Mouse (Mus musculus) c-Kit-negative CD71-positive TER-119-positive erythroid progenitor cells, embryonic 14.5 days (primary cell): Measurements from ENCODE around the gene Fkbp9.

Experiments
- DNase-seq: peaks from one replicate; pipeline ENCODE4 v3.0.0-alpha.2; 2013; ENCODE audit warnings: low read depth, low spot score

Fkbp9 gene

DNA sequence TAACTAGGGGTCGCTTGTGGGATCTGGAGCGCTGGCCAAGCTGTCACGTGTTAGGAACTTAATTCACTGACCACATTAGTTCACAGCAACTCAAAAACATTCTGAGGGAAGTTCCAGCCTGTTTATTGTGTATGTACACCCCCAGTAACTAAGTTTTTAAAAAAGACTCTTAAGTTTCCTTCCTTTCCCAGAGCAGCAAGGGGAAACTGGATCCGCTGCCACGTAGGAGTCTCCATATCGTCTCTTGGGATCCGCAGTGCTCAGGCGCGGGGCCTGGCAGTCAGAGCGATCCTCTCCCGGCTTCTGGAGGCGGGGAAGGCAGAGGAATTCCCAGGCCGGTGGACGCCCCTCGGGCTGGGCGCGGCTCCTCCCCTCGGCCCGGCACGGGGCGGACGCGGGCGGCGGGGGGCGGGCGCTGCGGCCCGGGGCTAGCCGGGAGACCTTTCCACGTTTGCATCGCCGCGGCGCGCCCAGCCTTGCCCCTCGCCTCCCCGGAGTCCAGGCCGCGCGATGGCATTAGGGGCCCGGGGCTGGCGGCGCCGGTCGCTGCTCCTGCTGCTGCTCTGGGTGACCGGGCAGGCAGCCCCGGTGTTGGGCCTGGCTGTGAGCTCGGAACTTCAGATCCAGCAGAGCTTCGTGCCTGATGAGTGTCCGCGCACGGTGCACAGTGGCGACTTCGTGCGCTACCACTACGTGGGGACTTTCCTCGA lies at the start of gene Fkbp9:
Gene Fkbp9, plus strand, starts transcription at position 363 of the 710 bp plus-strand sequence.
- no peak for DNase-seq

DNA sequence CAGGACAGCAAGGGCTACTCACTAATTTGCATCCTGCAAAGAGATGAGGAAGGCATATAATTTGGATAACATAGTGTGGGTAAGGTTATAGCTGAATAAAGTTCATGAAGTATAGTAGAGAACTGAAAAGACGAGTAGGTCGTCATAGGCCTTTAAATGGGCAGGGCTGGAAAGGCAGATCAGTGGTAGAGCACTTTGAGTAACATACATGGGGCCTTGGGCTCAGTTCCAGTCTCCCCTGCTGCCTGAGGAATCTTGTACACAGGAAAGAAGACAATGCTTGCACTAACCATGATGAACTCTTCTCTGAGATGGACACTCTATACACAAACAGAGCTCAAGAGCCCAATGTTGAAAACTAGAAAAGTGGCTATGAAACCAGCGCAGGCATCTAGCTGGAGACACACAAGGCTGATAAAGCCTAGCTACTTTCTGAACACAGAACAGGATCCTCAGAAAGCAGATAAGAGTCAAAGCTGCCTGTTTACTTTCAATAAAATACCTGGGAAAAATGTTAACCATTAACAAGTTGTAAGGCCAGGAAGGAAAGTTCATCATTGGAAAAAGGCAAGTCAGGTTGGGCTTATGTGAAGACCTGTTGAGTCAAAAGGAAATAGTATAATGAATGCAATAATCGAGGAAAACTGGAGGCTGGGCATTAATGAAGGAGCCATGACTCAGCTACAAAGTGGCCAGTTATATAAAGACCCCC lies 48.1 kb upstream of the Fkbp9 start:
- DNase-seq: no peak

GRCm38 (mm10) chr6:56785068-56785467 lies 46.8 kb upstream of the Fkbp9 start:
- DNase-seq: no peak

GRCm38 (mm10) chr6:56787668-56788067 lies 44.2 kb upstream of the Fkbp9 start:
- DNase-seq: no peak

- no peak for DNase-seq
Measured at GRCm38 (mm10) chr6:56789336-56789735, 42.5 kb upstream of the Fkbp9 start.

- DNase-seq: no peak
Measured at GRCm38 (mm10) chr6:56794834-56795233, 37.0 kb upstream of the Fkbp9 start.

- DNase-seq: no peak
Measured at GRCm38 (mm10) chr6:56796232-56796631, 35.6 kb upstream of the Fkbp9 start.

DNA sequence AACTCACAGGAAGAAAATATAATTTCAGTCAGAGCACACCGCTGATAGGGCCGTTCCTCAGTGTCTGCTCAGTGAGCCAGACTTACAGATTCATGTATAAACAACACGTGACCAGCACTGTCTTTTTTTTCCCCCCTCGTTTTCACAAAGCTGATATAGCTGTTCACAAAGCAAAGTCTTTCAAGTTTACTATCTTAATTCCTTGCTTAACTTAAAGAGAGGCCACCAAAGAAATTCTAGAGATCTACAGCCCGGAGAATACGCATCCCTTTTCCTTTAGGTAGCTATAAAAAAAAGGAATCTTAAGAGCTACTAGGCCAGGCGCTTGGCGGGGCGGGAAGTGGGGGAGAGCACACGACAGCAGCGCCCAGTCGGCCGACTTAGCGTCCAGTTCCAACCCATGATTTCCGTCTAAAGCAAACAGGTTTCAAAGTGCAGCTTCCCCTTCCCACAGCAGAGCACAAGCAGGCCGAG lies 35.2 kb upstream of the Fkbp9 start:
- peak; percentile 48 for DNase-seq

- DNase-seq: peak; percentile 85
Measured at GRCm38 (mm10) chr6:56797311-56798151, 34.3 kb upstream of the Fkbp9 start, which contains the start of gene Kbtbd2. Kbtbd2 (minus strand) TSS chr6:56797813.

DNA sequence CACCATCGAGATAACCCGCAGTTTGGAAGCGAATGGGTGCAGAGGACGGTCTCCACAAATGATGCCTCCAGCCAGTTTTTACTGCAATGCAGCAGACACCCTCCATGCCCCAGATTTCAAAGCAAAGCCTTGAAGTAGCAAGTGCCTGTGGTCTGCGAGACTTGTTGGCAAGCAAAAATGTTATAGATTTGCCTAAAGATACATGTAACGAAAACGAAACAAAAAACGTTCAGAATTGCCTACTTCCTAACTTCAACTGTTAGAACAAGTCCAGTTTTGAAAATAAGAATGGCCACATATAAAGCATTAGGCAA lies 33.8 kb upstream of the Fkbp9 start:
- no peak for DNase-seq

DNA sequence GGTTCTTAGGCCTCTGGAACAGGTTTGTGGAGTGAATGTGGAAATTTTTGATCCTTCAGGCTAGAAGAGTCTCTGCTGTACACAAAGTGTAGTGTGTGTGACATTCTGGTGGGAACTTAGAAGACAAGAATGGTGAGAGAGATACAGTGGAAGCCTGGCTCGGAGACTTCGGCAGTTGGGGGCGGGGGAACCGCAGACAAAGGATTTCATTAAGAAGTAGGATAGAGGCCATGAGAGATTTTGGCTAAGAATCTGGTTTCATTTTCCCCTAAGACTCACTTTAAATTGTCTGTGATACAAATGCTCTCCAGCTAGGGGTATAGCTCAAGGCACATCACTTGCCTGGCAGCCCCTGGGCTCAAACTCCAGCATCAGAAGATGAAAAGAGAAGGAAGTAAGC lies 26.8 kb upstream of the Fkbp9 start:
- DNase-seq: no peak

DNA sequence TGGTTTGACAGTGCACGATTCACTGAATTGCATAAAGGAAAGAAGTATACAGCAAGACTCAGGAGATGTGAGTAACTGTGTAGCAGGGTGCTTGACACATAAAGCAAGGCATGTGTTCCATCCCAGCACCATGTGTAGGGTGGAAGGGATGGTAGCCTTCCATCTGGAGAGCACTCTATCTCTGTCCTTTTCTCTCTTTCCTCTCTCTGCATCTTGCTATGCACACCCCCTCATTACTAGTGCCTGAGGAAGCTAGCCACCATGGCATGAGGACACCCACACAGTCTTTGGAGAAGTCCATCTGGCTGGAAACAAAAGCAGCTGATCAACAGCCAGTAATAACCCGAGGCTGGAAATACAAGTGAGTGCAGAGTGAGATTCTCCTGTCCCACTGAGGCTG lies 25.7 kb upstream of the Fkbp9 start:
- no peak for DNase-seq

GRCm38 (mm10) chr6:56808656-56809055 lies 23.2 kb upstream of the Fkbp9 start:
- peak; percentile 42 for DNase-seq

DNA sequence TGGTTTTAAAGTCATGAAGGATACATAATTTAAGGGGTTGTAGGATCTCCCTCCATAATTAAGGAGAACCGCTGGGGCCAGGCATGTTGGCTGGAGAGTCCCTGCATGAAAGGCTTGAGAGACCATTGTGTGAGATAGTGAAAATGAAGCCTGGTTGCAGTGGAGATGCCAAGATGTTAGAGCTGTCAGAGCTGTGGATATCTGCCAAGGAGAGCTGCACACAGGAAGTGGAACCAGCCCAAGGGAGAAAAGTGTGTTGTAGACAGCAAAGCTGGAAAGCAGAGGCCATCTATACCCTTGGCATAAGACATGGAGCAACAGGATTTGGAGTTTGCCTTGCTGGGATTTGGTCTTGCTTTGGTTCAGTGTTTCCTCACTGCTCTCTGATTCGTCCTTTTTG lies 18.5 kb upstream of the Fkbp9 start:
- no peak for DNase-seq

DNA sequence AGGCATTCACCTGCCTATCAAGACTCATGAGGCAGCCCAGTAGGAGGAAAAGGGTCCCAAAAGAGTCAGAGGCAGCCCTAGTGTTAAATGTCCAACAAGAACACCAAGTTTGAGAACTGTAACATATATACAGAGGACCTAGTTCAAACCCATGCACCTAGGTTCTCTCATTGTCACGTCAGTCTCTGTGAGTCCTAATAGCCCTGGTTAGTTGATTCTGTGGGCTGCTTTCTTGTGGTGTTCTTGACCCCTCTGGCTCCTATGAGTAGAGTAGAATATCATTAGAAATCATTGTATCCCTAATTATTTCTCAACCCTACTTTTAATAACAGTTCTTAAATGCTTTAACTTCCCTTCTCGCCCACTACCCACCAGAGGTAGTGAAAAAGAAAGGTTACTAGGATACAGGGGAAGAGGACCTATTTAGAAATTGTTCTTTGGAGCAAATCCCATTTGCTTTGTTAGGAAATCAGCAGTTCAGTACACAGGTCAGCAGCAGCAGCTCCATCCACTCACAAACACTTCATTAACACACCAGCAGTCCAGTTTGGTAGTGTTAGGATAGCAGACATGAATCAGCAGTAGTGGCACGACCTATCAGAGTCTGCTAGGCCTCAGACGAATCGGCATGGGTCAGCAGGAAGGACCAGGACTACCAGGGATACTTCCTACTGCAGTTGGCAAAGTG lies 13.3 kb upstream of the Fkbp9 start:
- no peak for DNase-seq

DNA sequence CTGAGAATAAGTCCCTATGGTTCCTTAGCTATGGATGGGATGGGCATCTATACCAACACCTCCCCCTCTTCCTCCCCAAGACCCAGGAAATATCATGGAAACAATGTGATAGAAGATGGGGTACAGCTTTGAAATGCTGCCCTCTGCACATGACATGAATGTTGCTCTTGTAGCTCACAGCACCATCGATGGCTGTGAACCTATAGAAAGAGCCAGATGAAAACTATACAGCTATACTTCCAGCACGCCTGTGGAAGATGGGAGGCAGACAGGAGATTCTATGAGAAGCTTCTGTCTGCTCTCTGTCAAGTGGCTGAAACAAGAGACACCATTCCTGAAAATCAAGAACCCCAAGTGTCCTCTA lies 12.8 kb upstream of the Fkbp9 start:
- DNase-seq: no peak

DNA sequence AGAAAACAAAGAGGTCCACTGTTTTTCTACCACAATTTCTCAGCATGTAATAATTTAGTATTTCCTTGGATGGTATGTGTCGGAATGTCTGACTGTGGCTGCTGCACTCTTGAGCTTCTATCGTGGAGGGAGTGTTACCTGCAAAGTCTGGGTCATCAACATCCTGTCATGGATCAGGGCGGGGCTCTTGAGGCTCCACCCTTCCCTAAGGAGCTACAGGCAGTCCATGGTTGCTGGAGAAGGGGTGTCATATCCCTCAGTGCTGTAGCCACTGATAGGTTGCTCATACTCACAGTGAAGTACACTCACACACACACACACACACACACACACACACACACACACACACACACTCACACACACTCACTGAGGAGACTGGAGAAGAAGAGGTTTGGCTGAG lies 6.2 kb upstream of the Fkbp9 start:
- no peak for DNase-seq

- DNase-seq: no peak
Measured at GRCm38 (mm10) chr6:56832407-56832796, 543 bp downstream of the Fkbp9 start.

DNA sequence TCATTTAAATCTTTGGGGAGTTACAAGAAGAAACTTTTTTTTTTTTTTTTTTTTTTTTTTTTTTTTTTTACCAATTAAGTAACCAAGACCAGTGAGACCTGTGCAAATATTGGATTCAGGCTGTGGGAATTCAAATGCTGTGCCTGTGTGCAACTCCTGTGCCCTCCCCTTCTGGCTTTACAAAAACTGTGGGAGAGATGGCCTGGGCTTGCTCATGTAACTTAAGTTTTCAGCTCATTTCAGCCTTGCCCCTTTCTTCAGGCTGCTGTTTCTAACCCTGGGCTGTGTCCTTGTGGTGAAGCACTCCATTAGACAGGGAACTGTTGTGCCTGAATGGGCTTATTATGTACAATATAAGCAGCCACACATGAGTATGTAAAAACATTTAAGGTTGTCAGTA lies 971 bp downstream of the Fkbp9 start:
- no peak for DNase-seq

- DNase-seq: no peak
Measured at GRCm38 (mm10) chr6:56834769-56835168, 2.9 kb downstream of the Fkbp9 start.

DNA sequence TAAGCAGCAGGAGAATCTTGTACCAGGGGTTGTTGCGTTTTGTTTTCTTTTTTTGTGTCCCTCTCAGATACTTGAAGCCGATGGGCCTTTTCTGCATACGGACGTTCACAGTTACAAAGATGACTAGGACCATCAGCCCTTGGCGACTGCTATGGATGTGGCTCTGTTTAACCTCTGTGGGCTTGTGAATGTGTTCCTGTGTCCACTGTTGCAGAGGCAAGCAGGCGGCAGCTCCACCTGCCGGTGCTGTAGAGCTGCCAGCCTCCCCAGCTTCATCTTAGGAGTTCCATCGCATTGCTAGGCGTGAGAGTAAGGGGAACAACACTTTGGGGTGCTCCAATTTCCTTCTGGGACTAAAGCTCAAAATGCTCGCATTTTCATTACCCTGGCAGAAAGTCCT lies 3.7 kb downstream of the Fkbp9 start:
- no peak for DNase-seq

- no peak for DNase-seq
Measured at GRCm38 (mm10) chr6:56837166-56837565, 5.3 kb downstream of the Fkbp9 start.
